Mouse (Mus musculus) spleen, embryonic (tissue): ENCODE measurements at regions not wholly inside any gene's neighbourhood (a gene's known extent, or its start where the extent isn't known, plus 50 kb on each side); places are given as distances from the start of the nearest gene placed in this dataset.

Experiments used
- CTCF ChIA-PET: fragments of 350-600 bp; sonication (Branson Sonifier 250); formaldehyde crosslinking; loops from one replicate; lab custom pipeline; 2022; lab: Charles Lee

DNA sequence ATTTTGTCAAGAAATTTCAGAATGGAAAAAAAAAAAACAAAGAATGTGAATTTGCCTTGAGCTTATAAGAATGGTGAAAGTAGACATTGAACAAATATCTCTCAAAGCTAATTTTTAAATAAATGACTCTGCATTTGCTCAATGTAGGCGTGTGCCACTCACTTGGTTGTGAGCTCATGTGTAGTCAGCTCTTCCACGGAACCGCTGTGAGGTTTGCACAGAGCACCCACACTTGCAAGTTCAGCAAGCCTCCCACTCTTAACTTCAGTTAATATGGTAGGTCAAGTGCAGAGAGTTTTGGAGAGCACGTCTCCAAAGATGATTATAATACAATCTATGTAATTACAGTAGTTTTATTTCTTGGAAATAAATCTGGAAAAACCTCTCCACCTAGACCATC is 479.9 kb upstream of the Mef2c start:
- CTCF ChIA-PET: interaction anchor here (0.6 kb wide), 1 partner anchor 163 kb away, joined by 6 read pairs; no protein-coding TSS in a partner anchor

GRCm38 (mm10) chr13:83035962-83036361 is 467.9 kb upstream of the Mef2c start:
- CTCF ChIA-PET: interaction anchor here (0.6 kb wide), 1 partner anchor 20 kb away, joined by 7 read pairs; no protein-coding TSS in a partner anchor

DNA sequence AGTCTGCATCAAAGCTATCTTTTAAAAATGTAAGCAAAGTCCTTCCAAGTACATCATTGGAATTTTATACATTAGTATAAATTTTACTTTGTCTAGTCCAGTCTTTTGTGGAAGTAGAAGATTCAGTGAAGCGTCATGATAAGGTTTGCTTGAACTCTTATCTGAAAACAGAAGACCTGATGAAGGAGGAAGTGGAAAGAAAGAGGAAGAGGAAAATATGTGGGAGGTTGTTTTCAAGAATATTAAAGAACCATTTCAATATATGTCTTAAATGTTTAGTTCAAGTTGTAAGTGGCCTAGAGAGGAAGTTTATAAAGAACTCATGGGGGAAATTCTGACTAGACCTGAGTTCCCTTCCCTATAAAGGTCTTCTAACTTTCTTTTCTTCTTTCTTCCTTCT is 462.3 kb upstream of the Mef2c start:
- CTCF ChIA-PET: interaction anchor here (0.6 kb wide), 1 partner anchor 24 kb away, joined by 3 read pairs; no protein-coding TSS in a partner anchor

- CTCF ChIA-PET: interaction anchor here (1.0 to 1.7 kb wide), 2 partner anchors 19 to 23 kb away, joined by 3 to 5 read pairs; no protein-coding TSS in a partner anchor
Observed at GRCm38 (mm10) chr13:83045516-83045915, 458.3 kb upstream of the Mef2c start.

DNA sequence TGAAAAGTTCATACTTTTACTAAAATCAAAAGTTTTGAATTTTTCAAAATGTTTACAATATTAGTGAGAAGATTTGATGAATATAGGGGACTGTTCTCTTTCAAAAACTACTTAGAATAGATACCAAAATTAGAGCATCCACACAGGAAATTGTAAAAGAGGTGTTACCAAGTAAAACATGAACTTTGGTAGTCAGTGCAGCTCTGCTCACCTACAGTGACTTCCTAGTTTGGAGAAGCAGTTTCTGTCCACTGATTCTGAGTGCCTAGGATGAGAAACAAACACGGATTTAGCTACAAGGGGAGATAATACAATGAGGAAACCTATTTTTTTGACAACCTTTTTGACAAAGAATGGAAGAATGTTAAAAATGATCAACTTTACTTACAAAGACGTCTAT is 457.9 kb upstream of the Mef2c start:
- CTCF ChIA-PET: interaction anchor here (0.6 to 1.7 kb wide), 2 partner anchors 9 to 19 kb away, joined by 3 read pairs; no protein-coding TSS in a partner anchor

DNA sequence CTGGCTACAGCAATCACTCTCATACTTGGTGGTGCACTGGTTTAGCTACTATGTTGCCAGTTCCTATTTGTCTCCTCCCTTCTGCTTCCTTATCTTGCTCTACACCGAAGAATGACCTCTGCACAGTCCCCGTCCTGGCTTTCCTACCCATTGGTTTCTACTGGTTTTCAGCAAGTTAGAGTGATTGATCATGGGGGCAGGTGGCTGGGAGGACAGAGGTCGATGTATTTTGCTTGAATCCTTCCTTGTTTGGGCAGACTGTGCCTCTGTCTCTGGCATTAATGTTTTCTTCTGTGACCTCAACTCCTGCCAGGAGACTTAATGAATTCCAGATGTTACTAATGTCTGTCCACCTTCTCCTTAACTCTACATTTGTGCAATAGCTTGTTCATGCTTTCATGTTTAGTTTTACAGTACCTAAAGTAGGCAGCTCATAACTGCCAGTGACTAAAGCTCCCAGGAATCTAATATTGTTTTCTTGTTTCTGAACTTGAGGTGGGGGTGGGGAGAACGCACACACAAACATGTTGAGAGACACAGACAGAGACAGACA is 457.2 kb upstream of the Mef2c start:
- CTCF ChIA-PET: interaction anchor here (0.6 to 1.7 kb wide), 3 partner anchors 9 to 610 kb away, joined by 3 to 5 read pairs (median 3); no protein-coding TSS in a partner anchor

DNA sequence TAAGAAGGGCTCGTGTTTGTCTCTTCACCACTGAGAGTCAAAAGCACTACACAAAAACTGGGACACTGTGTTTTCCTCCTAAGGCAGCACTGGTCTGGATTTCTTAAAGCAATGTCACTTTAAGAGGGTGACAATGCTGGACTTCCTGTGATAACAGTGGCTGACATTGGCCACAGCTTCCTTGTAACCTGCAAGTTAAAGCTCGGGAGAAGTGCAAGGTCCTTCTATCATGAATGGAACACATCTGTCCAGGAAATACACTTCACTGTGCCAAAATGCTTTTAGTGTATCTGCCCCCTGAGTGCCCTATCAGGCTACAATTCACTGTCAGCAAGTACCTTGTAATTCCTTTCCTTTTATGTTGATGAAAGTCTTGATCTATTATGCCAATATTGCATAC is 448.0 kb upstream of the Mef2c start:
- CTCF ChIA-PET: interaction anchor here (0.7 to 0.9 kb wide), 2 partner anchors 10 to 20 kb away, joined by 3 to 7 read pairs; no protein-coding TSS in a partner anchor

GRCm38 (mm10) chr13:83056415-83056814 is 447.4 kb upstream of the Mef2c start:
- CTCF ChIA-PET: no interaction called here

GRCm38 (mm10) chr13:83064727-83065126 is 439.1 kb upstream of the Mef2c start:
- CTCF ChIA-PET: interaction anchor here (0.7 to 1.2 kb wide), 2 partner anchors 10 to 18 kb away, joined by 3 read pairs; no protein-coding TSS in a partner anchor

DNA sequence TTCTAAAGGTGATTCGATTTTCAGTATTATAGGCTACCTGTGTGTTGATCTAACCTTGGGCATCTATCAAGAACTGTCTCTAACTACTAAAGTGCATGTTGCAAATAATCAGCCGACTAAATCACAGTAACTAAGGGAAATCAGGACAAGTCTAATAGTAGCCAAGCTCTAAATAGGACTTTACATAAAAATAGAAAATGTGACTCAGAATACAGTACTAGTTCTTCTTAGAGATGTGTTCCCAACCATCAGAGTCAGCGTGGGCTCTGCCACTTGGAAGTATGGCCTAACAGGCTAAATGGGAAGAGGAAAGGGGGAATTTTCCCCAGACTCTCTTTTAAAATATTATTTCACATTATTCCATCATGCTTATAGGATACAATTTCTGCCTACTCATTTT is 438.6 kb upstream of the Mef2c start:
- CTCF ChIA-PET: interaction anchor here (0.7 to 1.2 kb wide), 3 partner anchors 9 to 462 kb away, joined by 3 to 4 read pairs (median 3); no protein-coding TSS in a partner anchor

DNA sequence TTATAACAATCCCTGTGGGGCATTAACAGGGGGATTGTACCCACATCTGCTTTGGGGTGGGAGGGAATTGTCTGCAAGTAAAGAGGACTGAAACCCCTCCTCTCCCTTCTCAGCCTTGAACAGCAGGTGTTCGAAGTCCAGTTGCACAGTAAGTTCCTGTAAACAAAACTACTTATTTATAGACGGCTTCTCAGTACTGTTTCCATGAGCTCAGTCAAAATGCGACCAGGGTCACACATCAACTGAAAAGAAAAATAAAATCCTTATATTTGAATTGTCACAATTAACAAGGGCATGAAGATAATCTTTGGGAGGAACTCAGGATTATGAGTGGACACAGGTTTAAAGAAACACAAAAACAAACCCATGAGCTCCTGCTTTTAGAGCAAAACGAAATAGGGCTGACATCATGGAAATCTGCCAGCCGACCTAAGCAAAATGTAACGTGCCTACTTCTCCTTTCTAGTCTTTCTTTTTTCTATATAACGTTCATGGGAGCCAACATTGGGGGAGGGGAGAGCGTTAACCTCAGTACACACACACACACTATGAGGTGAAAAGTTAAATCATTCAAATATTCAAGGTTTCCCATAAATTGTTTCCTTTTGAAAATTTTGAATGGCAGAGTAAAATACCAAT is 437.6 kb upstream of the Mef2c start:
- CTCF ChIA-PET: interaction anchor here (0.7 kb wide), 1 partner anchor 461 kb away, joined by 4 read pairs; no protein-coding TSS in a partner anchor

DNA sequence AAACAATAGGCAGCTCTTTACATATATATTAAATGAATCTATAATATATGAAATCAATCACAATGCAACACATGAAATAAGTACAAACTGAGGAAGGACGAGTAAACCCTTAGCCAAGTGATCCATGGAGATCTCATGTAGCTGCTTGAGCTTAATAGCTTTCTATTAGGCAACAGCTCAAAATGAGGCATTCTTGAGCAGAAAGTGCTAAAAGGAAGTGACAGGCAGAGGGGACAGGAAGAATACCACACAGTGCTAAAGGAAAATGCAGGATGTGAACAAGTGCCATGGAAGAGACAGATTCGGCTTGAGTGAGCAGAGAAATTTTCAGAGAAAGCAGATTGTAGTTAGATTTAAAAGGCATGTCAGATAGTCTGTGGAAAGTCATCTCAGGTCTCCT is 436.3 kb upstream of the Mef2c start:
- CTCF ChIA-PET: no interaction called here

GRCm38 (mm10) chr13:83068588-83068987 is 435.2 kb upstream of the Mef2c start:
- CTCF ChIA-PET: interaction anchor here (1.6 kb wide), 1 partner anchor 23 kb away, joined by 5 read pairs; no protein-coding TSS in a partner anchor

- CTCF ChIA-PET: interaction anchor here (1.6 kb wide), 1 partner anchor 24 kb away, joined by 5 read pairs; no protein-coding TSS in a partner anchor
Observed at GRCm38 (mm10) chr13:83069293-83069692, 434.5 kb upstream of the Mef2c start.

DNA sequence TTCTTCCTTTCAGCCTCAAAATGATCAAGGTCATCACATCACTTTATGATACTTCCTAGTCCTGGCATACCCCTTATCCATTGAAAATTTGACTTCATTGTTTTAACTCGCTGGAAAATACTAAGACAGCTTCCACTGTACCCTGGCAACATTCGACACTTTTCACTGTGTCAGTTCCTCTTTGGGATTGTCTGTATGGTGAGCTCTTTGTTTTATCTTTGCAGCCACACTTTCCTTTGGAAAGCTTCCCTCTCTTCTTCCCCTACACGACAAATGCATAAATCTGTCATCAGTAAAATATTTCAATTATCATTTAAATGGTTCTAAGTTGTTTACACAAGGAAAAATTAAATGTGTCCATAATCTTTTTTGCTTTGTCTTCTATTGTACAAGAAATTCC is 431.8 kb upstream of the Mef2c start:
- CTCF ChIA-PET: interaction anchor here (0.8 kb wide), 1 partner anchor 494 kb away, joined by 5 read pairs; no protein-coding TSS in a partner anchor

GRCm38 (mm10) chr13:83074219-83074965 is 429.4 kb upstream of the Mef2c start:
- CTCF ChIA-PET: interaction anchor here (0.9 to 1.0 kb wide), 2 partner anchors 10 to 38 kb away, joined by 3 read pairs; no protein-coding TSS in a partner anchor

- CTCF ChIA-PET: interaction anchor here (0.7 kb wide), 1 partner anchor 86 kb away, joined by 4 read pairs; no protein-coding TSS in a partner anchor
Observed at GRCm38 (mm10) chr13:83075320-83075877, 428.4 kb upstream of the Mef2c start.

DNA sequence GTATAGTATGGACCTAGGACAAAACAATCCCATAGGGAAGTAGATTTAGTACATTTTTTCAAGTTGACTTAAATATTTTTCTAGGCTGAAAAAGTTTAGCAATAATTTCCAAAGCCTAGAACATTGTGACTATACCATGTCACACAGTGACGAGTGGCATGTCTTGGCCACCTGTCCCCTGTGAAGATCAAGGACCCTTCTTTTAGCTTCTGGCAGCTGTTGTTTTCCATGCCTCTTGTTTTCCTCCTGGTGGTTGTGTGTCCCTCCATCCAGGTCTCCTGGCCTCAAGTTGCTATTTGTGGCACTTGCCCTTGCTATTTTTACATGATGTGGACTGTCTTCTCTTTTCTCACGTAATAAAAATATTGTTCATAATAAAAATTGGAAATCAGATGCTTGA is 427.2 kb upstream of the Mef2c start:
- CTCF ChIA-PET: interaction anchor here (0.6 kb wide), 1 partner anchor 55 kb away, joined by 3 read pairs; no protein-coding TSS in a partner anchor

DNA sequence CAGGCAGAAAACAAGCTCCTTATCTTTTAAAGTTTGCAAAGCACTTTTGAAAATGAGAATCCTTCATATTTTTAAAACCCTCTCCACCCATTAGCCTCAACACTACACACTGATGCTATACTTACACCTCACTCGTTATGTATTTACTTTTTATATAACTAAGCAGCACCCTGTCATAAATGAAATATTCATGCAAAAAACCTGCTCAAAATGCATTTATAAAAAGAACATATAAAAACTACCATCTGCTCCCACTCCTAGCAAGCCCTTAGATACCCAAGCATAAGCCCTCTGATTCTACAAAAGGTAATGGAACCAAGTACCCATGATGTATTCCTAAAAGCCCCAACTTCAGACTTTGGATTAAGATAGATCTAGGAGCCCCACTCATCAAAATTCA is 426.7 kb upstream of the Mef2c start:
- CTCF ChIA-PET: no interaction called here

DNA sequence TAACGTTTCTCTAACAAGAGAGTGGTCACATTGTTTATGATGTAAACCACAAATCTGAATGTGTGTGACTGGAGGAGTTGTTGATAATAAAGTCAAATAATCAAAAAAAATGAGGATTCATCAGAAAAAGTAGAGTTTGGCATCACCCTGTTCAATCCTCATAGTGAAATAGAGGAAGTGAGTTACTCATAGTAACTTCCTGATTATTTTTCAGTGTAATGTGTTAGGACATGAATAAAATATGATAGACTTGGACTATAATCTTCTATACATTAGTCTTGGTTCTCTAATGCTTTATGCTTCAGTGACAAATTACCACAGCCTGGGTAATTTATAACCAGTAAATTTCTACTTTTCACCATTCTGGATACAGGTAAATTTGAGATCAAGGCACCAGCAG is 424.5 kb upstream of the Mef2c start:
- CTCF ChIA-PET: no interaction called here

GRCm38 (mm10) chr13:83084948-83085347 is 418.9 kb upstream of the Mef2c start:
- CTCF ChIA-PET: no interaction called here
